Mouse (Mus musculus) ES-E14 (cell line): Measurements from ENCODE around the gene Prkcq. TPM values are rescaled to one million over a fixed set of nuclear protein-coding genes. Genes with fewer than 3 reads are reported as not detected.

ENCODE experiments used
- DNase-seq: peaks from one replicate; pipeline ENCODE4 v3.0.0-alpha.2; 2013; ENCODE audit warnings: low read depth, low spot score
- H3K27ac ChIP-seq: 2 replicates; pipeline ENCODE4 v1.5.1; 2012; ENCODE audit warnings: low read depth, mild to moderate bottlenecking, low read length, moderate library complexity, mixed read lengths; ENCODE audit not compliant: poor library complexity, insufficient read depth, severe bottlenecking
- H3K36me3 ChIP-seq: 2 replicates; pipeline ENCODE4 v1.6.1; 2012; ENCODE audit warnings: mild to moderate bottlenecking, low read length, moderate library complexity, mixed read lengths; ENCODE audit not compliant: control insufficient read depth, poor library complexity, insufficient read depth, severe bottlenecking
- H3K4me1 ChIP-seq, 2 experiments: fragments of 150-350 bp in 1 of 2; sonication (generic) in 1 of 2; 2 replicates each; pipeline ENCODE4 v1.6.1; 2012; ENCODE audit warnings: low read length in 2 of 2, mild to moderate bottlenecking in 1 of 2, mixed read lengths in 1 of 2; ENCODE audit not compliant: control insufficient read depth in 2 of 2, insufficient read depth in 2 of 2, poor library complexity in 1 of 2
- H3K4me3 ChIP-seq, 2 experiments: fragments of 150-350 bp in 1 of 2; sonication (generic) in 1 of 2; 2 replicates each; pipeline ENCODE4 v1.5.1; 2012; ENCODE audit warnings: low read length in 2 of 2, low read depth in 1 of 2, mild to moderate bottlenecking in 1 of 2, mixed read lengths in 1 of 2; ENCODE audit not compliant: insufficient read depth in 1 of 2, poor library complexity in 1 of 2, severe bottlenecking in 1 of 2
- H3K9ac ChIP-seq: 2 replicates; pipeline ENCODE4 v1.6.1; 2012; ENCODE audit warnings: low read depth, mild to moderate bottlenecking, low read length, mixed read lengths; ENCODE audit not compliant: poor library complexity, insufficient read depth, severe bottlenecking
- H3K9me3 ChIP-seq: fragments of 150-350 bp; sonication (generic); 2 replicates; pipeline ENCODE4 v1.6.1; 2012; ENCODE audit warnings: low read depth, mild to moderate bottlenecking, low read length; ENCODE audit not compliant: control insufficient read depth, insufficient read depth
- CHD2 ChIP-seq: IDR thresholded peaks from 2 replicates; pipeline ENCODE4 v1.6.1; 2014; ENCODE audit warnings: mild to moderate bottlenecking, low read depth, low read length, inconsistent platforms
- HCFC1 ChIP-seq: IDR thresholded peaks from 2 replicates; pipeline ENCODE4 v1.6.1; 2012; ENCODE audit warnings: low read length, inconsistent platforms, borderline replicate concordance; ENCODE audit not compliant: insufficient read depth
- MAFK ChIP-seq: IDR thresholded peaks from 2 replicates; pipeline ENCODE4 v1.6.1; 2014; ENCODE audit warnings: mild to moderate bottlenecking, low read depth, low read length, inconsistent platforms; ENCODE audit not compliant: insufficient read depth
- ZC3H11A ChIP-seq: IDR thresholded peaks from 2 replicates; pipeline ENCODE4 v1.6.1; 2012; ENCODE audit warnings: low read depth, mild to moderate bottlenecking, inconsistent platforms, low read length, borderline replicate concordance
- ZNF384 ChIP-seq: IDR thresholded peaks from 2 replicates; pipeline ENCODE4 v1.6.1; 2012; ENCODE audit warnings: low read depth, low read length, inconsistent platforms
- in situ Hi-C, 2 experiments: fragments of 600-800 bp; cut with MboI; formaldehyde crosslinking; loops; one replicate each; pipeline ENCODE4 v1.15.1; 2025; ENCODE audit warnings: low sequenced_read_pairs in 2 of 2, inconsistent platforms in 1 of 2; ENCODE audit not compliant: unreplicated experiment in 2 of 2
- total RNA-seq: library from RNA; depleted of rRNA; stranded (reverse); fragments of 300-350 nt; gene quantifications from 2 replicates; pipeline ENCODE4 v1.2.3, GENCODE M21; 2012

The Prkcq gene
- total RNA-seq, 1 experiment: 0.09 TPM

- TF ChIP-seq ZNF384: no peak
- no peak for TF ChIP-seq CHD2
- in situ Hi-C loops: no loop called here
- no peaks in the 10 kb centered on the region for H3K9me3 ChIP-seq
Observed at GRCm38 (mm10) chr2:11169721-11170335, 2.1 kb upstream of the Prkcq start.

GRCm38 (mm10) chr2:11172831-11173414 lies 1.0 kb downstream of the Prkcq start:
- Histone ChIP-seq H3K4me3 (peak overlapping the region in 1 of 2 experiments; percentile 64; a peak in 1 of 4 replicates), H3K9ac (no peak overlapping the region)

More at GRCm38 (mm10) chr2:11169721-11170335, 2.1 kb upstream of the Prkcq start:
- Histone ChIP-seq H3K4me3 (no peak overlapping the region), H3K27ac (no peak overlapping the region), H3K4me1 (peaks cover 0 to 6% of the 10 kb centered on the region in 2 experiments; a peak in 2 of 4 replicates), H3K36me3 (no peaks in the 10 kb centered on the region), H3K9ac (no peak overlapping the region)
- no peak for DNase-seq

GRCm38 (mm10) chr2:11173521-11173920 lies 1.6 kb downstream of the Prkcq start:
- H3K4me1 ChIP-seq: peaks cover 0 to 6% of the 10 kb centered on the region in 2 experiments; a peak in 2 of 4 replicates
- DNase-seq: no peak
- in situ Hi-C loops: no loop called here
- no peaks in the 10 kb centered on the region for H3K36me3 ChIP-seq
- H3K4me3 ChIP-seq: no peak overlapping the region
- H3K27ac ChIP-seq: no peak overlapping the region
- TF ChIP-seq ZNF384: no peak
- TF ChIP-seq HCFC1: no peak
- no peak for TF ChIP-seq ZC3H11A
- no peak for TF ChIP-seq MAFK
- no peak overlapping the region for H3K9ac ChIP-seq
- H3K9me3 ChIP-seq: no peaks in the 10 kb centered on the region

More at GRCm38 (mm10) chr2:11172831-11173414, 1.0 kb downstream of the Prkcq start:
- in situ Hi-C loops: no loop called here
- H3K27ac ChIP-seq: no peak overlapping the region
- DNase-seq: no peak
- no peak for TF ChIP-seq MAFK
- no peak for TF ChIP-seq HCFC1
- no peak for TF ChIP-seq CHD2
- no peak for TF ChIP-seq ZC3H11A
- TF ChIP-seq ZNF384: no peak
- H3K4me1 ChIP-seq: peaks cover 0 to 6% of the 10 kb centered on the region in 2 experiments; a peak in 2 of 4 replicates
- no peaks in the 10 kb centered on the region for H3K36me3 ChIP-seq
- H3K9me3 ChIP-seq: no peaks in the 10 kb centered on the region

GRCm38 (mm10) chr2:11174101-11174500 lies 2.2 kb downstream of the Prkcq start:
- H3K9ac ChIP-seq: no peak overlapping the region
- TF ChIP-seq ZNF384 (no peak), CHD2 (no peak), HCFC1 (no peak), ZC3H11A (no peak), MAFK (no peak)
- H3K9me3 ChIP-seq: no peaks in the 10 kb centered on the region
- no peak overlapping the region for H3K4me3 ChIP-seq
- H3K27ac ChIP-seq: no peak overlapping the region
- peaks cover 0 to 6% of the 10 kb centered on the region in 2 experiments; a peak in 2 of 4 replicates for H3K4me1 ChIP-seq
- no peak for DNase-seq
- in situ Hi-C loops: no loop called here
- H3K36me3 ChIP-seq: no peaks in the 10 kb centered on the region

GRCm38 (mm10) chr2:11177880-11178279 lies 6.0 kb downstream of the Prkcq start:
- H3K4me1 ChIP-seq: peaks cover 0 to 2% of the 10 kb centered on the region in 2 experiments; a peak in 2 of 4 replicates
- in situ Hi-C loops: no loop called here

More at GRCm38 (mm10) chr2:11177880-11178279, 6.0 kb downstream of the Prkcq start:
- TF ChIP-seq ZC3H11A: no peak
- no peak for TF ChIP-seq MAFK
- no peak for TF ChIP-seq CHD2
- TF ChIP-seq HCFC1: no peak
- TF ChIP-seq ZNF384: no peak
- no peaks in the 10 kb centered on the region for H3K36me3 ChIP-seq
- no peak overlapping the region for H3K27ac ChIP-seq
- H3K9me3 ChIP-seq: no peaks in the 10 kb centered on the region
- H3K9ac ChIP-seq: no peak overlapping the region
- H3K4me3 ChIP-seq: no peak overlapping the region
- no peak for DNase-seq
